Mouse (Mus musculus) telencephalon, adult 2 months (tissue): ENCODE measurements around the gene Pidd1.
"Not testable (repeated sequence)": the region's sequence is repeated elsewhere in the genome, so short reads cannot be mapped to it uniquely, and the experiment has no call there.

Source experiments
- DNase-seq: peaks from one replicate; pipeline ENCODE4 v3.0.0-alpha.2; 2011; ENCODE audit warnings: low read depth, low spot score

Gene Pidd1

DNA sequence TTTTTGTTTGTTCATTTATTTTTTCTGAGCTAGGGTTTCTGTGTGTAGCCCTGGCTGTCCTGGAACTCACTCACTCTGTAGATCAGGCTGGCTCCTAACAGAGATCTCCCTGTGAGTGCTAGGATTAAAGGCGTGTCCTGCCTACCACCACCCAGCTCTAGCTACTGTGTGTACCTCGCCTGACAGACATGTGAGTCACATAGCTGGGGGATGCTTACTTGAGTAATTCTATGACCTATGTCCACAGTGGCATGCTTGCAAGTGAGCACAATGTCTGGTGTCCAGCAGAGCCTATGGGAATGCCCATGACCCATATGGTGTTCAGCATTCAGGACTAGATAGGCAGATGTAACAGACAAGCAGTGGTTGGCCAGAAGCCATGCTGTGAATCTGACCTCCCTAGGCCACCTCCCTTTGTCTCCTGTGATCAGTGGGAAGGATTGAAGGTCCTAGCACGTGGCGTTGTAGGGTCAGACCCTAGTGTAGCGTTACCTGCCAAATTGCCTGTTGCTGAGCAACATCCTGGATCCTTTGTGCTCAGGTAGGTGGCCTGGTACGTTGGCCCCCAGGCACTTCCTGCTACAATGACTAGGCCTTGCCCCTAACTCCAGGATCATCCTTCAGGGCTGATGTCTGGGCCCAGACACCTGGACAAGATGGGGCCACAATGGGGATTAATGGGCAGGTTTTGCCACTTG lies 27.5 kb downstream of the Pidd1 start:
- no peak for DNase-seq

DNA sequence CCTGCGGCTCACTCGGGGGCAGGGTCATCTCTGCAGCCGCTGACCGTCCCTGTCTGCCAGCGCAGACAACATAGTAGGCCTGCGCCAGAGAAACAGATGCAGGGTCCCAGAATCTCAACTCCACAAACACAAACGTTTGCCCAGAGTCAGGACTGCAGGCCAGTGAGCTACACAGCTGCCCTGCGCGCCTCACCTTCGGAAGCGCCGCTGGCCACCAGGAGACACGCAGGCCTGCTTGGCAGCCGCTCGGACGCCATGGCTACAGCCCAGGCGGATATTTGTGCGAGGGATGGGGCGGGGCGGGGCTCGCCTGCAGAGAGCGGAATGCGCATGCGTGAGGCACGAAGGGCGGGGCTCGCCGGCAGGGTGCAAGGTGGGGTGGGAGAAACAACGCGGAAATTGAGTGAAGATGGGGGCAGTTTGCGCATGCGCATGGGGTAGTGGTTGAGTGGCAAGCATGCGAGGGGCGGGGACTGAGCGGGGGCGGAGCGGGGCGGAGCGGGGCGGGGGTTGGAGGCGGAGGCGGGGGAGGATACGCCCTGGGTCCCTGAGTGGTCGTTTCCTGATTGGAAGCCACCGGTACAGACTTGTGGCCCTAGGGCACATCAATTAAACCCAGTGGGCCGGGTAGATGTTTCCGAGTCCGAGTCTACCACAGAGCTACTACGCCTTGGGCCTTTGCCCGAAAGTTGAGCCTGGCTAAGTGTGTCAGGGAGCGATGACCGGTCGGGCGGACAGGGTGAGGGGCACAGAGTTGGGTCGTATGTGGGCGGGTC lies 29.8 kb downstream of the Pidd1 start, which contains the start of gene Gatd1:
Gene Gatd1, minus strand, starts transcription at position 328 of the 776 bp plus-strand sequence.
- DNase-seq, result peak; percentile 97

DNA sequence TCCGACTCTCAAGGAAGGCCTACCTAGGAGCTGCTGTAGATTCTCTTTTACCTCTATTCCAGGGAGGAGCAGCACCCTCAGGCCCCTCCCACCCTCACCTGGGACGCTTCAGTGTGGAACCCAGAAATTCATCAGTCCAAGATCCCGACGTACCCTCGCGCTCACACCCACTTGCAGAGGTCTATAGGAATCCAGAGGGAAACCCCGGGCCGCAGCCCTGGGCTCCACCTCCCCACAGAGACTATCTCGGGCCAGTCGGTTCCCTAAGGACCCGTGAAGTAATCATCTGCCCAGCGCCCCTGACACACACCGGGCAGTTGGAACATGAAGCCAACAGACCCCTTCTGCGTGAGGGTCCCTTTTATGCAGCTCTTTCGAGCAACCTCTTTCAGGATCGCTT lies 30.5 kb downstream of the Pidd1 start:
- no peak for DNase-seq

DNA sequence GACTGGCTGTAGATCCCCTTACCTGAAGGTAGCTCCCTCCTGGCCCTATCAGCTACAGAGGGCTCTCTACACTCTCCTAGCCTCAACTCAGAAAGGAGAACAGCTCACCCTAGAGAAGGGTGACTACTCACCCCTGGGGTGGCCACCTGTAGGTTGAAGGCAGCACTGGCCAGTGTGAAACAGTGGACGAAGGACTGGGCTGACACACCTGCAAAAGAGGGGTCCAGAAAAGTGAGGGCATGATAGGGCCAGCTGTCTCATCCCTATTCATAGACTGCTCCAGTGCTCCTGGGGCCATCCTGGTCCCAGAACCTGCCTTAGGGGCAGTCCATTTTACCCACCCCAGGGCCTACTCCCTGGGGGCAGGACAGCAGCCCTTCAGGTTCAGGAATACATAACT lies 32.2 kb downstream of the Pidd1 start:
- no peak for DNase-seq

- no peak for DNase-seq
Measured at GRCm38 (mm10) chr7:141410631-141411030, 33.2 kb downstream of the Pidd1 start.

GRCm38 (mm10) chr7:141408833-141409232 lies 35.0 kb downstream of the Pidd1 start:
- DNase-seq, result no peak

GRCm38 (mm10) chr7:141407670-141408069 lies 36.2 kb downstream of the Pidd1 start:
- not testable (repeated sequence) for DNase-seq

DNA sequence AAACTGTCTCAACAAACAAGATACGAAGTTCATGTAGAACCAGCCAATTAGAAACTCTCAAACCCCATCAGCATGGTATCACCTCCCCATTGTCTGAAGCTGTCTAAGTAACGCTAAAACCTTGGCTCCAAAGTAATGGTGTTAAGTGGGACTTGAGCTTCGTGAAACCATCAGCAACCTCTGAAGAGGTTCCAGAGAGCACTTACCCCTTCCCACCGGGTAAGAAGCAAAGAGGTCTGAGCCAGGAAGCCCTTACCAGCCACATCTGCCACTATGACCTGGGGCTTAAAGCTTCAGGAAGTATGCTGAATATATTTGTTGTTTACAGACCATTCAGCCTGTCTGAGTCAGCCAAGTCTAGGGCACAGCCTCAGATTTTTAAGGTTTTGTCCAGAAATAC lies 38.4 kb downstream of the Pidd1 start:
- no peak for DNase-seq

DNA sequence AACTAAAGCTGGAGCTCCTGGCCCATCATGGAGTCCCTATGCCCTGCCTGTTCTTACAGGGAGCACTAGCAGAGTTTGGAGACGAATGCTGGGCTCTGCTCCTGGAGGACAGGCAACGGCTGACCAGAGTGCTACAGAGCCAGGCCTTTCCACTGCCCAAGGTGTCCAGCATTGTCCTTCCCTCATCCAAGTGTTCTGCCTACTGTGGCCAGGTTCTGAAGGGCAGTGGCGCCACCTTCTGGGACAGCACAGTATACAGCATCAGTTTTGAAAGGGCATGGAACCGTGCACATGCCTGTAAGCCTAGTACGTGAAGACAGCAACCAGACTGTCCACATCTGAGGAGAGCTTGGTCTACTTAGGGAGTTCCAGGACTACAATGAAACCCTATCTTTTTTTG lies 40.5 kb downstream of the Pidd1 start:
- DNase-seq, result no peak

DNA sequence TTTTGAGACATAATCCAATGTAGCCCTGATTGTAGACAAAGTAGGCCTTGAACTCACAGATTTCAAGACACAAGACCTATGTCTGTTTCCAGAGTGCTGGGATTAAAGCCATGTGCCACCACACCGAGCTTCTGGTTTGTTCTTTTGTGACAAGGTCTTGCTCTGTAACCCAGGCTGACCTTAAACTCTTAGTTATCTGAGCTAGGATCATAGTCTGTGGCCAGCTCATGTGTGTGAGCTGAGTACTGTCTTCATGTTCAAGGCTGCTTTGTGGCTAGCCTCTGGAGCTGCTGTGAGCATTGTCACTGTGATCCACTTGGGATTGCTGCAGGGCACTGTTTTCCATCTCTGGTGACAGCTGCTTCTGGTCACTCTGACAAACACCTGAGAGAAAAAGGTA lies 48.5 kb downstream of the Pidd1 start:
- DNase-seq, result no peak

GRCm38 (mm10) chr7:141394771-141395170 lies 49.1 kb downstream of the Pidd1 start:
- DNase-seq, result no peak

DNA sequence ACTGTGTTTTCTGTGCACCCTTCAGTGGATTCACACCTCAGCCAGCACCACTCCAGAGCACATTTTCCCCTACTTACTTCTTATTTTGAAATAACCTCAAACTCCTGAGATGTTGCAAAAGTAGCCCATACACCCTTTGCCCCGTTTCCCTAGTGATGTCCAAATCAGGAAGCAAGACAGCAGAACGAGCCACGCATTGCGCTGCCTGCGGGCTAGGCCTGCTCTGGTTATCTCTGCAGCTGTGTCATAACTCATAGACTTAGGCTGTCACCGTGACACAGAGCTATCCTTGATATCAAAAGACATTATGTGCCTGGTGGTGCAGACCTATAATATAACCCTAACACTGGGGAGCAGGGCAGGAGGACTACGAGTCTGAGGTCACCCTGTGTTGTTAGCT lies 49.7 kb downstream of the Pidd1 start:
- no peak for DNase-seq

DNA sequence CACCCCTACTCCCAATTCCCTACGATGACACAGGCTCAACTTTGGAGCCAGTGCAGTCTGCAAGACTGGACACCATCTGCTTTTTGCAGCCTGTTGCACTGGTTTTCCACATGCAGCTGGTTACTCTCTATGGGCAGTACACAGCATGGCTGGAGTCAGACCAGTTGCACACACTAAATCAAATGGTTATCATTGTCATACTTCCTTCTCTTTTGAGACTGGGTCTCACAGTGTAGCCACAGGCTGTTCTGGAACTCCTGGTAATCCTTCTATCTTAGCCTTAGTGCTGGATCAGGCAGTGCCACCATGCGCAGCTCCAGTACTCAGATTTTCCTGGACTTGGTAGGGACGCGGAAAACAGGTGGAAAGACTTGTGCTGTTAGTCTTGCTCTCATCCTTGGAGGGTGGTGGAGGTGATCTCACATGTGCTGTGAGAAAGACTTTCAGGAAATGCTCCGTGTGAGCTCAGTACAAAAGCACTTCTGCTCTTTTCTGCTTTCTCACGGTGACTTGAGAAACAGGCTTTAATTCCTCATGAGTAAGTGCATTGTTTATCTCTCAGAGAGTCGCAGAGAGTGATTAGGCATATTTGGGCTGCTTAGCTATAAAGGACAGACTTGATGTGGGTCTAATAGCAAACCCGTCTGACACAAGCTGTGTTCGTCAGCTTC lies 51.1 kb downstream of the Pidd1 start:
- no peak for DNase-seq

GRCm38 (mm10) chr7:141391625-141392551 lies 51.9 kb downstream of the Pidd1 start, which contains the start of gene Taldo1:
Gene Taldo1 (plus strand): TSS chr7:141392199.
- DNase-seq, result peak; percentile 89

- no peak for DNase-seq
Measured at GRCm38 (mm10) chr7:141390326-141391259, 53.2 kb downstream of the Pidd1 start.

DNA sequence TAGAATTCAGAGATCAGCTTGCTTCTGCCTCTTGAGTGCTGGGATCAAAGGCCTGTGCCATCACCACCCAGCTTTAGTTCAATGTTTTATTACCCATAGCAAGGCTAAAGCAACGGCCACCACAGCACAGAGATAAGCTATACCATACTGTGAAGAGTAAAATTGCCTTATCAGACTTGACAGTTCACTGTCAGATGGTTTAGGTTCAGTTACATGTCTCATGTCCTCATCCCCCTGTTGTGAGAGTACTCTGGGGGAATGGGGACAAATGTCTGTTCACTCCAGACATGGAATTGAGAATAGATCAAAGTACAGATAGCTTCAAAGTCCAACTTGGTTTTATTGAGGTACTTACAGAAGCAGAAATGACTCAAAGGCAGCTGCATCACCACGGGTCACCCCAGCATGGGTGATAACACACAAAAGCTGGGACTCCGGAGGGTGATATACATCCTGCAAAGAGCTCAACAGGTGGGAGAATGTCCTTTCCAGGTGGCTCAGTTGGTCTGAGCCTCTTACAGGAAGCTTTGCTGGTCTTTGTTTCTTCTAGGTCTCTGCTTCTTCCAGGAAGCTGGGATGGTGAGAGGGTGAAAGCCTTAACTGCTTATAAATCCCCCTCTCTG lies 55.2 kb downstream of the Pidd1 start:
- no peak for DNase-seq
